Mouse (Mus musculus) embryonic facial prominence, embryonic 15.5 days (tissue): ENCODE data around the gene Mllt10. TPM values are rescaled to one million over a fixed set of nuclear protein-coding genes. Genes with fewer than 3 reads are reported as not detected.

Experiments used
- ATAC-seq: fragments of 200-750 bp; cut with Nextera tagmentation; 2 replicates; pipeline ENCODE4 v1.8.0; 2017; ENCODE audit warnings: low read depth, moderate TSS enrichment; ENCODE audit not compliant: insufficient number of reproducible peaks, low FRiP score, low TSS enrichment
- H3K27ac ChIP-seq: fragments of 300-500 bp; sonication (generic); replicated peaks from 2 replicates; pipeline ENCODE4 v1.5.1; 2015; ENCODE audit warnings: mild to moderate bottlenecking, inconsistent platforms
- H3K27me3 ChIP-seq: fragments of 300-500 bp; sonication (generic); 2 replicates; pipeline ENCODE4 v1.6.1; 2015; ENCODE audit warnings: inconsistent platforms
- H3K36me3 ChIP-seq: fragments of 300-500 bp; sonication (generic); 2 replicates; pipeline ENCODE4 v1.6.1; 2015; ENCODE audit warnings: mild to moderate bottlenecking, inconsistent platforms
- H3K4me1 ChIP-seq: fragments of 300-500 bp; sonication (generic); 2 replicates; pipeline ENCODE4 v1.6.1; 2015; ENCODE audit warnings: inconsistent platforms
- H3K4me2 ChIP-seq: fragments of 300-500 bp; sonication (generic); replicated peaks from 2 replicates; pipeline ENCODE4 v1.6.1; 2015; ENCODE audit warnings: mild to moderate bottlenecking, inconsistent platforms
- H3K4me3 ChIP-seq: fragments of 300-500 bp; sonication (generic); replicated peaks from 2 replicates; pipeline ENCODE4 v1.5.1; 2015; ENCODE audit warnings: mild to moderate bottlenecking, inconsistent platforms
- H3K9ac ChIP-seq: fragments of 300-500 bp; sonication (generic); 2 replicates; pipeline ENCODE4 v1.6.1; 2015; ENCODE audit warnings: inconsistent platforms
- H3K9me3 ChIP-seq: fragments of 300-500 bp; sonication (generic); replicated peaks from 2 replicates; pipeline ENCODE4 v1.6.1; 2016; ENCODE audit warnings: inconsistent platforms
- WGBS: fragments of 180-500 bp; shearing (Covaris S2); methylation state at CpG from one replicate; pipeline ENCODE4 v1.1.7; 2015; 5-methylcytosine and 5-hydroxymethylcytosine counted together
- polyA plus RNA-seq: library from polyadenylated mRNA; unstranded; fragments of >200 nt; fragmentation: Nextera tagmentation; extraction: Ambion mirVana; gene quantifications from 2 replicates; pipeline ENCODE4 v1.2.1, GENCODE M21; 2015

Mllt10 gene
- polyA plus RNA-seq, 1 experiment from 2014 or later: 70.1 TPM

DNA sequence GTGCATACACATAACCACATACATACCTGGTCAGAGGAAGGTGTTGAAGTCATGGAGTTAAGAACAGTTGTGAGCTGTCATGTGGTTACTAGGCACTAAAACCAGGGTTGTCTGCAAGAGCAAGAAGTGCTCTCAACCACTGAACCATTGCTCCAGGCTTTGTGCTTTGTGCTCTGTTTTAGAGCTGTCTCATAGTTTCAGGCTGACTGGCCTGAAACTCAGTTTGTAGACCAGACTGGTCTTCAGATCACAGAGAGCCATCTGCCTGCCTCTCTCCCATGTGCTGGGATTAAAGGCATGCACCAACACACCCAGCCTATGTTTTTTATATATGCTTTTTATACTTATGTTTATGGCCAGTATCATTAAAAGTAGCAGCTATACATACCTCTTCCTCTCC is 52.5 kb downstream of the Mllt10 start:
- Histone ChIP-seq H3K4me2 (no peak overlapping the region), H3K36me3 (peaks cover 16% of the 10 kb centered on the region), H3K27me3 (no peaks in the 10 kb centered on the region), H3K9ac (no peak overlapping the region), H3K4me1 (no peaks in the 10 kb centered on the region), H3K4me3 (no peak overlapping the region), H3K9me3 (no peaks in the 10 kb centered on the region), H3K27ac (no peak overlapping the region)
- ATAC-seq: no peak

GRCm38 (mm10) chr2:18108214-18108613 is 53.2 kb downstream of the Mllt10 start:
- 95% methylated on average over 3 of the region's 3 CpGs for WGBS
- no peak for ATAC-seq
- no peaks in the 10 kb centered on the region for H3K4me1 ChIP-seq

GRCm38 (mm10) chr2:18111411-18111810 is 56.4 kb downstream of the Mllt10 start:
- H3K9me3 ChIP-seq: no peaks in the 10 kb centered on the region
- peak; percentile 51; the same call in 1 of the 2 replicates for ATAC-seq
- peaks cover 27% of the 10 kb centered on the region for H3K36me3 ChIP-seq
- no peak overlapping the region for H3K4me3 ChIP-seq
- H3K4me1 ChIP-seq: no peaks in the 10 kb centered on the region
- no peaks in the 10 kb centered on the region for H3K27me3 ChIP-seq
- H3K9ac ChIP-seq: no peak overlapping the region
- H3K4me2 ChIP-seq: no peak overlapping the region
- H3K27ac ChIP-seq: no peak overlapping the region

More at GRCm38 (mm10) chr2:18108214-18108613, 53.2 kb downstream of the Mllt10 start:
- H3K27ac ChIP-seq: no peak overlapping the region
- H3K9me3 ChIP-seq: no peaks in the 10 kb centered on the region
- H3K27me3 ChIP-seq: no peaks in the 10 kb centered on the region
- H3K9ac ChIP-seq: no peak overlapping the region
- no peak overlapping the region for H3K4me2 ChIP-seq
- no peak overlapping the region for H3K4me3 ChIP-seq
- peaks cover 18% of the 10 kb centered on the region for H3K36me3 ChIP-seq

DNA sequence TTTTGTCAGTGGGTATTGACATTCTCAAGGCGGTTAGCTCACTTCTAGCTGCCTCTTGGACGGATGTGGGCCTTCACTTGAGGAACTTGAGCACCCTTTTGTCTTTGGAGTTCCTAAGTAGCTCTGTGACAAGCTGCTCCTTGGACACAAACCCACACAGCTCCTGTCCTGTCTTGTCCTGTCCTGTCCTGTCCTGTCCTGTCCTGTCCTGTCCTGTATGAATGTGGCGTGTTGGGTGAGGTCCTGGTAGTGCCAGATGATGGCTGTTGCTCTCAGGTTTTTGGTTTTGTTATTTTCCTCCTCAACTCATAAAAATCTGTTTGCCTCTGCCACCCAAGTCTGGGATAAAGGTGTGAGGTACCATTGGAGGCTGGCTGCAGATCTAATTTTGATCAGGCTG is 61.4 kb downstream of the Mllt10 start:
- no peaks in the 10 kb centered on the region for H3K4me1 ChIP-seq
- ATAC-seq: no peak
- WGBS: 73% methylated on average over 3 of the region's 3 CpGs

GRCm38 (mm10) chr2:18138131-18138530 is 83.1 kb downstream of the Mllt10 start:
- H3K4me2 ChIP-seq: no peak overlapping the region
- H3K4me3 ChIP-seq: no peak overlapping the region
- H3K27ac ChIP-seq: no peak overlapping the region
- H3K9me3 ChIP-seq: no peaks in the 10 kb centered on the region
- H3K9ac ChIP-seq: no peak overlapping the region
- peaks cover 32% of the 10 kb centered on the region for H3K36me3 ChIP-seq
- WGBS: 92% methylated on average over 2 of the region's 2 CpGs
- H3K27me3 ChIP-seq: no peaks in the 10 kb centered on the region
- no peaks in the 10 kb centered on the region for H3K4me1 ChIP-seq
- ATAC-seq: no peak

More for the DNA sequence above, 61.4 kb downstream of the Mllt10 start:
- peaks cover 27% of the 10 kb centered on the region for H3K36me3 ChIP-seq
- H3K4me2 ChIP-seq: no peak overlapping the region
- H3K9ac ChIP-seq: no peak overlapping the region
- H3K4me3 ChIP-seq: no peak overlapping the region
- no peaks in the 10 kb centered on the region for H3K27me3 ChIP-seq
- no peak overlapping the region for H3K27ac ChIP-seq
- no peaks in the 10 kb centered on the region for H3K9me3 ChIP-seq

GRCm38 (mm10) chr2:18139646-18140045 is 84.6 kb downstream of the Mllt10 start:
- WGBS: 96% methylated on average over 5 of the region's 5 CpGs
- no peaks in the 10 kb centered on the region for H3K9me3 ChIP-seq
- no peak overlapping the region for H3K27ac ChIP-seq
- no peaks in the 10 kb centered on the region for H3K4me1 ChIP-seq
- H3K4me2 ChIP-seq: no peak overlapping the region
- H3K9ac ChIP-seq: no peak overlapping the region
- no peak overlapping the region for H3K4me3 ChIP-seq
- ATAC-seq: no peak
- peaks cover 32% of the 10 kb centered on the region for H3K36me3 ChIP-seq
- no peaks in the 10 kb centered on the region for H3K27me3 ChIP-seq

DNA sequence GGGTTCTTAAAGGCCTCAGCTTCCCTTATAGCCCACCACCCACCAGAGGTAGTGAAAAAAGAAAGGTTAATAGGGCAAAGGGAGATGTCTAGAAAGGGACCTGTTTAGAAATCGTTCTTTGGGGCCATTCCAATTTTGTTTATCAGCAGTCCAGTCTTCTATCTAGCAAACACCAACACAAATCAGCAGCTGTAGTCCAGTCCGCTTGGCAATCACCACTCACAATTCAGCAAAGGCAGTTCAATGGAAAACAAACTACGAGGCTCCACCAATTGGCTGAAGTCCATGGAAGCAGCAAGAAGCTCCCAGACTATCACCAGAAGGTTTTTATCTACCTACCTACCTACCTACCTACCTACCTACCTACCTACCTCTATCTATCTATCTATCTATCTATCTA is 101.1 kb downstream of the Mllt10 start:
- Histone ChIP-seq H3K9ac (no peak overlapping the region), H3K4me2 (no peak overlapping the region), H3K4me3 (no peak overlapping the region), H3K9me3 (no peaks in the 10 kb centered on the region), H3K27me3 (no peaks in the 10 kb centered on the region), H3K4me1 (no peaks in the 10 kb centered on the region), H3K36me3 (peaks cover 26% of the 10 kb centered on the region), H3K27ac (no peak overlapping the region)
- ATAC-seq: no peak
- 93% methylated on average over 3 of the region's 3 CpGs for WGBS

DNA sequence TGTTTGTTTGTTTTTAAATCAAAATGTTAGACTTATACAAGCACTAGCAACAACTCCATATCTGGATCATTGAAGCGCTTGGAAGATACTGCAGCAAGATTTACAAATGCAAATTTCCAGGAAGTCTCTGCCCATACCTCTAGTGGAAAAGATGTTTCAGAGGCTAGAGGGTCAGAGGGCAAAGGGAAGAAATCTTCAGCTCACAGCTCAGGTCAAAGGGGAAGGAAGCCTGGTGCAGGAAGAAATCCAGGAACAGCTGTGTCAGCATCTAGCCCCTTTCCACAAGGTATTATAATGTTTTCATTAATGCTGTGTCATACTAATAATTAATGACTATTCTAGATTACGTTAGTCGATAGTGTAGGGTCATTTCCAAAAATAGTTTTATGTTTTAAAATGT is 104.4 kb downstream of the Mllt10 start:
- no peak overlapping the region for H3K4me2 ChIP-seq
- H3K9ac ChIP-seq: no peak overlapping the region
- H3K27me3 ChIP-seq: no peaks in the 10 kb centered on the region
- H3K36me3 ChIP-seq: peaks cover 30% of the 10 kb centered on the region
- ATAC-seq: no peak
- 71% methylated on average over 3 of the region's 3 CpGs for WGBS
- H3K9me3 ChIP-seq: no peaks in the 10 kb centered on the region
- H3K27ac ChIP-seq: no peak overlapping the region
- H3K4me3 ChIP-seq: no peak overlapping the region
- H3K4me1 ChIP-seq: no peaks in the 10 kb centered on the region

GRCm38 (mm10) chr2:18160992-18161391 is 106.0 kb downstream of the Mllt10 start:
- 66% methylated on average over 5 of the region's 5 CpGs for WGBS
- no peak overlapping the region for H3K4me2 ChIP-seq
- no peak for ATAC-seq

DNA sequence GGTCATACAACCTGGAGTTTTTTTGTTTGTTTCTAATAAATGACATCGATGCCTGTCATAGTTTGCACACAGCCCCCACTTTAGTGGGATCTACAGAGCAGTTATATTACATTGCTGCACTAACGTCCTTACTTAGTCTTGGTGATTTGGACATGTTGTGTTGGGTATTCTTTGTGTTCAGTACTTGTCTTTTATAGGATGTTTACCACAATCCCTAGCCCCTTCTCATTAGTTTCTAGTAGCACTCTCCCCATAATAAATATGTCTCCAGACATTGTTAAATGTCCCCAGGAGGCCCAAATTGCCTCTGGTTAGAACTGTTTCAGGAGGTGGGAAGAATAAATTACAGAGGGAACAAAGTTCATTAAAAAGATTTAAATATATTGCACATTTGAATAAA is 110.5 kb downstream of the Mllt10 start:
- Histone ChIP-seq H3K27ac (no peak overlapping the region), H3K27me3 (no peaks in the 10 kb centered on the region), H3K4me1 (no peaks in the 10 kb centered on the region), H3K9me3 (no peaks in the 10 kb centered on the region), H3K36me3 (peaks cover 13% of the 10 kb centered on the region), H3K4me2 (no peak overlapping the region), H3K4me3 (no peak overlapping the region), H3K9ac (no peak overlapping the region)
- WGBS: 85% methylated on average over 2 of the region's 2 CpGs
- ATAC-seq: no peak

More at GRCm38 (mm10) chr2:18160992-18161391, 106.0 kb downstream of the Mllt10 start:
- no peaks in the 10 kb centered on the region for H3K27me3 ChIP-seq
- H3K4me3 ChIP-seq: no peak overlapping the region
- no peaks in the 10 kb centered on the region for H3K4me1 ChIP-seq
- peaks cover 17% of the 10 kb centered on the region for H3K36me3 ChIP-seq
- H3K27ac ChIP-seq: no peak overlapping the region
- no peak overlapping the region for H3K9ac ChIP-seq
- H3K9me3 ChIP-seq: no peaks in the 10 kb centered on the region

DNA sequence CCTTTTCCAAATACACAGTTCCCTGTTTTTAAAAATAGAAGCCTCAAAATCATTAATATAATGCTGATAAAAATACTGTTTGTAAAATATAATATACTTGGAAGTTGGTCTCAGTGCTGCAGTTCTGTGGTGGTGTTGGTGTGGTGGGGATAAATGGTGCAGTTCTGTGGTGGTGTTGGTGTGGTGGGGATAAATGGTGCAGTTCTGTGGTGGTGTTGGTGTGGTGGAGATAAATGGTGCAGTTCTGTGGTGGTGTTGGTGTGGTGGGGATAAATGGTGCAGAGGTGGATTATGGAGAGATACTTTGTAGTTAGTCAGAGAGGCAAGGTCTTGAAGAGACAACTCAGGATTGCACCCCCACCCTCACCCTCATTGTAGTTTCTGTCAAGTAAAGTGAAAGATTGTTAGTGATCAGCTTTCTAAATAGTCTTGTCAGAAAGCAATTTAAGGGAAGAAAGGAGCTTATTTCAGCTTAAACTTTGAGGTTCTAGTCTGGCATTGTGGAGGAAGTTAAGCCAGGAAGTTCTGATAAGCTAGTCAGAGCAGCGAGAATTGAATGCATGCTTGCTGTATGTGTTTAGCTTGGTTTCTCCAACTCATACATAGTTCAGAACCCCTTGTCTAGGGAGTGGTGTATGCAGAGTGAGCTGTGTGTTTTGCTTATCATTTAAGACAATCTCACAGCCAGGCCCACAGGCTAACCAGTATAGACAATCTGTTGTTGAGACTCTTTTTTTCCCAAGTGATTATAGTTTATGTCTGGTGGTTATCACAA is 114.3 kb downstream of the Mllt10 start:
- H3K4me2 ChIP-seq: no peak overlapping the region
- no peaks in the 10 kb centered on the region for H3K9me3 ChIP-seq
- no peak overlapping the region for H3K27ac ChIP-seq
- H3K36me3 ChIP-seq: peaks cover under 1% of the 10 kb centered on the region; the same call in 1 of the 2 replicates
- no peaks in the 10 kb centered on the region for H3K27me3 ChIP-seq
- no peak overlapping the region for H3K4me3 ChIP-seq
- no peaks in the 10 kb centered on the region for H3K4me1 ChIP-seq
- no peak overlapping the region for H3K9ac ChIP-seq
- 77% methylated on average over 1 of the region's 1 CpGs for WGBS
- no peak for ATAC-seq

DNA sequence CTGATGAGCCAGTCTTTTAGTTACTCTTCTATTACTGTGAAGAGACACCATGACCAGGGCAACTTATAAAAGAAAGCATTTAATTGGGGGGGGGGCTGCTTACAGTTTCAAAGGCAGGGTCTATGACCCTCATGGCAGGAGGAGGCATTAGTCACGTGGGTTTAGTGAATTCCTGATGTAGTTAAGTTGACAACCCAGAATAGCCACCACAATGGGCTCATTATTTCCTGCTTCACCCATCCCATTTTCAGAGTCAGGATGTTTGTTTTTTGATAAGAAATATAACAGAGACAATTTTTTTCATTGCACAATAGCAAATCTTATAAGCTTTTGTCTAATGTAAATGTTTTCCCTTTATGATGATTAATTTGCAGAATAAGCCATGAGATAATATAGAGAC is 120.2 kb downstream of the Mllt10 start:
- Histone ChIP-seq H3K9me3 (no peaks in the 10 kb centered on the region), H3K27me3 (no peaks in the 10 kb centered on the region), H3K27ac (no peak overlapping the region), H3K4me3 (no peak overlapping the region), H3K4me2 (no peak overlapping the region), H3K9ac (no peak overlapping the region), H3K36me3 (peaks cover 24% of the 10 kb centered on the region), H3K4me1 (no peaks in the 10 kb centered on the region)
- ATAC-seq: no peak
- 46% methylated on average over 1 of the region's 1 CpGs for WGBS
